Mouse (Mus musculus) hindbrain, embryonic 15.5 days (tissue): ENCODE measurements around the gene Ncln. TPM values are rescaled to one million over a fixed set of nuclear protein-coding genes. Genes with fewer than 3 reads are reported as not detected.
A peak's percentile ranks its signal among the peaks of the same experiment; 100 is the strongest.

Source experiments
- ATAC-seq: fragments of 200-750 bp; cut with Nextera tagmentation; 2 replicates; pipeline ENCODE4 v1.8.0; 2017; ENCODE audit warnings: low read depth, moderate number of reproducible peaks, moderate TSS enrichment; ENCODE audit not compliant: low FRiP score
- H3K27ac ChIP-seq: fragments of 300-500 bp; sonication (generic); replicated peaks from 2 replicates; pipeline ENCODE4 v1.5.1; 2015; ENCODE audit warnings: mild to moderate bottlenecking, inconsistent platforms
- H3K27me3 ChIP-seq: fragments of 300-500 bp; sonication (generic); 2 replicates; pipeline ENCODE4 v1.6.1; 2015; ENCODE audit warnings: control low read depth, inconsistent platforms
- H3K36me3 ChIP-seq: fragments of 300-500 bp; sonication (generic); 2 replicates; pipeline ENCODE4 v1.6.1; 2015; ENCODE audit warnings: control low read depth, inconsistent platforms
- H3K4me1 ChIP-seq: fragments of 300-500 bp; sonication (generic); replicated peaks from 2 replicates; pipeline ENCODE4 v1.6.1; 2015; ENCODE audit warnings: control low read depth, inconsistent platforms
- H3K4me2 ChIP-seq: fragments of 300-500 bp; sonication (generic); 2 replicates; pipeline ENCODE4 v1.6.1; 2015; ENCODE audit warnings: moderate library complexity, mild to moderate bottlenecking, inconsistent platforms
- H3K4me3 ChIP-seq: fragments of 300-500 bp; sonication (generic); 2 replicates; pipeline ENCODE4 v1.5.1; 2015; ENCODE audit warnings: mild to moderate bottlenecking, inconsistent platforms
- H3K9ac ChIP-seq: fragments of 300-500 bp; sonication (generic); 2 replicates; pipeline ENCODE4 v1.6.1; 2015; ENCODE audit warnings: inconsistent platforms
- H3K9me3 ChIP-seq: fragments of 300-500 bp; sonication (generic); 2 replicates; pipeline ENCODE4 v1.6.1; 2016; ENCODE audit warnings: control low read depth, inconsistent platforms
- WGBS: fragments of 180-500 bp; shearing (Covaris S2); methylation state at CpG from one replicate; pipeline ENCODE4 v1.1.7; 2015; 5-methylcytosine and 5-hydroxymethylcytosine counted together
- polyA plus RNA-seq: library from polyadenylated mRNA; unstranded; fragments of >200 nt; fragmentation: Nextera tagmentation; extraction: Ambion mirVana; gene quantifications from 2 replicates; pipeline ENCODE4 v1.2.1, GENCODE M21; 2015

Gene Ncln
- polyA plus RNA-seq, 1 experiment from 2014 or later, result 72.7 TPM

DNA sequence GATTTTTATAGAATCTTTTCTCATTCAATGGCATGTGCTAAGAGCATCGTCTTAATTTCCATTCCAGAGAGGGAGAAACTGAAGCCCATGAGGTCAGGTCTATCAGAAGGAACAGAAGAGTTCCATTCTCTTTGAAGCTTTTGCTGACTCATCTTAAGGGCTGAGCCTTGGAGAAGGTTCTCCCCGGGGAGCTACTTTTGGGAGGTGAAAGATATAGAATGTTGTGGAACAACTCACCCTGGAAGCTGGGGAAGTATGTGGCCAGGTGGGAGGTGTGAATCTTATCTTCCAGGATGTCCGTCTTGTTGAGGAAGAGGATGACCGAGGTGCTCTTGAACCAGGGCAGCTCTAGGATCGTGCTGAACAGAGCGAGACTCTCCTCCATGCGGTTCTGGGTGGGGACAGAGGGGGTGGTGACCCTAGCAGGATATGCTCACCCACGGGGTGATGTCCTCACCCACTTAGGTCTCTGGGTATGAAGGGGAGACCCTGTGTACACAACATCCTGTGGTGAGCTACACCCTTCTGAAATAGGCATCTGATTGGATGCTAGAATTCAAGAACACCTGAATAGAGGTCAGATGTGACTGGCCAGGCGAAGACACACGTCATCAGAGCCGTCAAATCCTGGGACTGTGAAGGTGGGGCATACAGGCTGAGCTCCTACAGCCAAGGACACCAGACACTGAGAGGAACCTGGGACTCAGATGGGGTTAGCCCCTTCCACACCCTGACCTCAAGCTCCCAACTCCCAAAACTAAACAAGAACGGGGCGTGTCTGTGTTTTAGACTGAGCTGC, 11.7 kb upstream of the Ncln start:
- Histone ChIP-seq H3K36me3 (no peaks in the 10 kb centered on the region), H3K27me3 (0 out of 2 replicates have a peak, but pooled peaks cover 6% of the 10 kb centered on the region), H3K9ac (no peak overlapping the region), H3K4me3 (no peak overlapping the region), H3K27ac (no peak overlapping the region), H3K4me2 (no peak overlapping the region), H3K4me1 (0 out of 2 replicates have a peak, but pooled peaks cover 2% of the 10 kb centered on the region), H3K9me3 (no peaks in the 10 kb centered on the region)
- ATAC-seq, result no peak
- 77% methylated on average over 13 of the region's 13 CpGs for WGBS

DNA sequence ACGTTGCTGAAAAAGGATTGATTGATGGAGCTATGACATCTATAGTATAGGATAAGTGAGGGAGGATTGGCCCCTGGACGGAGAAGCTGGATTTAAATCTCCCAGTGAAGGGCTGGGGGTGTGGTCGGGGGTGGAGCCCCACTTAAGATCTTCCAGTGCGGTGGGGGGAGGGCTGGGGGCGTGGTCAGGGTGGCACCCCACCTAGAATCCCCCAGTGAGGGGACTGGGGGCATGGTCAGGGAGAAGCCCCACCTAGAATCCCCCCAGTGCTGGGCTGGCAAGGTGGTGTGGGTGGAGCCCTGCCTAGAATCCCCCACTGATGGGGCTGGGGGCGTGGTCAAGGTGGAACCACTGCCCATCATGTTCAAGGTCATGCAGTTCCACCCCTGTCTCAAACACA, 10.9 kb upstream of the Ncln start:
- no peak for ATAC-seq
- no peak overlapping the region for H3K4me2 ChIP-seq
- H3K36me3 ChIP-seq, result no peaks in the 10 kb centered on the region
- no peaks in the 10 kb centered on the region for H3K9me3 ChIP-seq
- H3K27me3 ChIP-seq, result 0 out of 2 replicates have a peak, but pooled peaks cover 6% of the 10 kb centered on the region
- H3K9ac ChIP-seq, result no peak overlapping the region
- WGBS, result 34% methylated on average over 6 of the region's 6 CpGs
- H3K27ac ChIP-seq, result no peak overlapping the region
- H3K4me3 ChIP-seq, result no peak overlapping the region
- H3K4me1 ChIP-seq, result 0 out of 2 replicates have a peak, but pooled peaks cover 4% of the 10 kb centered on the region

GRCm38 (mm10) chr10:81505016-81505664, 8.9 kb upstream of the Ncln start:
- Histone ChIP-seq H3K9me3 (no peaks in the 10 kb centered on the region), H3K36me3 (no peaks in the 10 kb centered on the region)

GRCm38 (mm10) chr10:81502658-81503057, 6.5 kb upstream of the Ncln start:
- Histone ChIP-seq H3K36me3 (no peaks in the 10 kb centered on the region), H3K9me3 (no peaks in the 10 kb centered on the region), H3K27ac (no peak overlapping the region), H3K27me3 (0 out of 2 replicates have a peak, but pooled peaks cover 8% of the 10 kb centered on the region), H3K4me2 (peak overlapping the region; percentile 86), H3K9ac (peak overlapping the region; percentile 51), H3K4me1 (peaks cover 7% of the 10 kb centered on the region; the same call in 1 of the 2 replicates), H3K4me3 (peak overlapping the region; percentile 48)
- ATAC-seq, result 0 out of 2 replicates have a peak, but pooled peaks have one; percentile 13
- 6% methylated on average over 36 of the region's 36 CpGs for WGBS

More at GRCm38 (mm10) chr10:81505016-81505664, 8.9 kb upstream of the Ncln start:
- Histone ChIP-seq H3K4me2 (no peak overlapping the region), H3K27ac (no peak overlapping the region), H3K4me3 (no peak overlapping the region), H3K9ac (no peak overlapping the region), H3K4me1 (0 out of 2 replicates have a peak, but pooled peaks cover 4% of the 10 kb centered on the region), H3K27me3 (0 out of 2 replicates have a peak, but pooled peaks cover 8% of the 10 kb centered on the region)
- WGBS, result 78% methylated on average over 12 of the region's 15 CpGs
- ATAC-seq, result no peak

GRCm38 (mm10) chr10:81501863-81502262, 5.7 kb upstream of the Ncln start:
- peaks cover 13% of the 10 kb centered on the region for H3K4me1 ChIP-seq
- H3K9ac ChIP-seq, result no peak overlapping the region
- no peaks in the 10 kb centered on the region for H3K36me3 ChIP-seq
- H3K9me3 ChIP-seq, result no peaks in the 10 kb centered on the region
- WGBS, result 88% methylated on average over 5 of the region's 5 CpGs
- H3K27me3 ChIP-seq, result 0 out of 2 replicates have a peak, but pooled peaks cover 8% of the 10 kb centered on the region
- H3K4me3 ChIP-seq, result no peak overlapping the region
- ATAC-seq, result no peak
- H3K27ac ChIP-seq, result no peak overlapping the region
- no peak overlapping the region for H3K4me2 ChIP-seq

DNA sequence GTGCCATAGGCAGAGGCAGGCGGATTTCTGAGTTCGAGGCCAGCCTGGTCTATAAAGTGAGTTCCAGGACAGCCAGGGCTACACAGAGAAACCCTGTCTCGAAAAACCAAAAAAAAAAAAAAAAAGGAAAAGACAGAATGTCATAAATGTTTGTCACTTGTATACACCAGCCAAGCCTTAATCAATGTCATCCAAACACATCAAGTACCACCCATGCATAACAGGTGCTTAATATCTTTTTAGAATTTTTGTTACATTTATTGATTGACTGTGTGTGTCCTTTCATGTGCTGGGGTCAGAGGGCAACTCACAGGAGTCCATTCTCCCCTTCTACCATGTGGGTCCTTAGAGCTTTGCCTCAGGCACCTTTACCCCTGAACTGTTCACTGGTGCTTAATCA, 3.8 kb upstream of the Ncln start, which contains the start of gene S1pr4:
S1pr4 (minus strand) TSS at position 101 of the 400 bp plus-strand sequence.
- Histone ChIP-seq H3K9ac (no peak within 1 kb of the TSS), H3K27ac (no peak within 1 kb of the TSS), H3K4me1 (peaks cover 20% of the 10 kb centered on the region), H3K4me3 (no peak within 1 kb of the TSS), H3K9me3 (no peaks in the 10 kb centered on the region), H3K36me3 (no peaks in the 10 kb centered on the region), H3K27me3 (0 out of 2 replicates have a peak, but pooled peaks cover 8% of the 10 kb centered on the region), H3K4me2 (no peak within 1 kb of the TSS)
- 93% methylated on average over 3 of the region's 3 CpGs for WGBS
- ATAC-seq, result no peak

- 77% methylated on average over 23 of the region's 23 CpGs for WGBS
- no peak for ATAC-seq
- Histone ChIP-seq H3K9ac (no peak overlapping the region), H3K36me3 (no peaks in the 10 kb centered on the region), H3K4me2 (no peak overlapping the region), H3K27me3 (0 out of 2 replicates have a peak, but pooled peaks cover 8% of the 10 kb centered on the region), H3K9me3 (no peaks in the 10 kb centered on the region), H3K27ac (no peak overlapping the region), H3K4me1 (peaks cover 26% of the 10 kb centered on the region), H3K4me3 (no peak overlapping the region)
Observed at GRCm38 (mm10) chr10:81499250-81499901, 3.2 kb upstream of the Ncln start.

DNA sequence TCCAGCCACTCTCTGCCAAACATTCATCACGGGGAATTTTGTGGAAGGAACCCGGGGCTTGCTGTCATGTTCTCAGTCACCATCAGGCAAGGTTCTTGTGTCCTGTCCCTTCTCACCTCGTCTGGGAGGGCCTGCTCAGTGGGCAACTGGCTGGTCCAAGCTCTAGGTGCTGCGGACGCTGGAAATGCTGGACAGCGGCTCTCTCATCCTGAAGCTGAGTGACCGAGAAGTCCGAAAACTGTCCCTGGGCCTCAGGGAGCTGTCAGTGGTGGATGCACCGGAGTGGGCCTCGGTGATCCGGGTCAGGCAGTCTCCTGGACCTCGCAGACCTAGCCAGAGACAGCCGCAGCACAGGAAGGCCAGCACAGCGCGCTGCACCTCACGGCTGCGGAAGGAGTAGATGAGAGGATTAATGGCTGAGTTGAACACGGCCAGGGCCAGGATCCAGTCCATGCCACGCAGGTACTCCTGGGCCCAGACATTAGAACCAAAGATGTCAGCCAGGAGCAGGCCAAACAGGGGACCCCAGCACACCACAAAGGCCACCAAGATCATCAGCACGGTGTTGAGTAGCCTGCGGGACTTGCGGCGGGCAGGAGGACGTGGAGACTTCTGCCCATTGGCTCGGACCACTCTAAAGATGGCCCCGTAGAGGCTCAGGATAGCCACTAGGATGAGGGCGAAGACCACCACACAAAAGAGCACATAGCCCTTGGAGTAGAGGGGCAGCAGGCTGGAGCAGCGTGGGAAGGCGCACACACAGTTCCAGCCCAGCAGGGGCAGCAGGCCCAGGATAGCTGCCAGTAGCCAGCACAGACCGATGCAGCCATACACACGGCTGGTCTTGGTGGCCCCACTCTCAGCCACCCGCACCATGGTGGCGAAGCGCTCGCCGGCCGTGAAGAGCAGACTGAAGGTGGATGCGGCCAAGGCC, 2.4 kb upstream of the Ncln start:
- WGBS, result 87% methylated on average over 38 of the region's 38 CpGs
- no peak overlapping the region for H3K9ac ChIP-seq
- no peak overlapping the region for H3K4me2 ChIP-seq
- H3K4me3 ChIP-seq, result no peak overlapping the region
- H3K4me1 ChIP-seq, result peaks cover 30% of the 10 kb centered on the region
- ATAC-seq, result no peak
- no peaks in the 10 kb centered on the region for H3K9me3 ChIP-seq
- no peaks in the 10 kb centered on the region for H3K36me3 ChIP-seq
- 0 out of 2 replicates have a peak, but pooled peaks cover 3% of the 10 kb centered on the region for H3K27me3 ChIP-seq
- H3K27ac ChIP-seq, result no peak overlapping the region

DNA sequence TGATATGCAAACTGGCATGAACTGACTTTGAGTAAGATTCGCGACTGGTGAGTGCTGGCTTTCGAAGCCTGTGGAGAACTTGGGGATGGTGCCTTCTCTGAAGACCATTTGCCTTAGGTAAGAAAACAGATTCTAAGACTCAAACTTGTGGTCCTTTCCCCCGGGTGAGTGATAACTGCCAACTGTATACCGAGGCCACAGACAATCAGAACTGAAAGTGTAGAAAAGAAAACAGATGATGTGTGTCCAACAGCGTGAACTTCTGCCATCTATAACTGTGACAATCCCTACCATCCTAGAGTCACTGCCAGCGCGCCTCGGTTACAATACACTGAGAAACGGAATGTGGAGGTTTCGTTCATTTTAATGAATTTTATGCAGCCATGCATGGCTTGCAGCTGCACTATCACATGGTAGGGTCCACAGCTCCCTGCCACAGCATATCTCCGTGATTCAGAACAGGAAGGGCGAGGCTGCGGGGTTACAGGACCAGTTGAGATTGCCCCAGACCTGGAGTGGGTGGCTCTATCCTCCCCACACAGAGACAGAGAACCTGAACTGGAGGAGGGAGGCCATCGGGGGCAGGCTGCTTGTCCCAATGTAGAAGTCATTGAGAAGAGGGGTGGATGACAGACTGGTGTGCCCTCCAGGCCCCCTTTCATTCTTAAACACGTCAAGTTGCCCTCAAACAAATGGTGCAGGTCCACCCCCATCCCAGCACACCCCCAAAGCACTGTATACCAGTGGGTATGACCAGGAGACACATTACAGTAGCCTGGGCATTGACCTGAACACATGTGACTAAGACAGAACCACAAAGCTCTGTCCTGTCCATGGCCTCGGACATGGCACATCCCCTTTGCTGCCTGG, 1.4 kb upstream of the Ncln start:
- WGBS, result 84% methylated on average over 17 of the region's 17 CpGs
- Histone ChIP-seq H3K4me3 (peak overlapping the region; percentile 81), H3K4me2 (peak overlapping the region; percentile 99), H3K27me3 (0 out of 2 replicates have a peak, but pooled peaks cover 2% of the 10 kb centered on the region), H3K4me1 (peaks cover 26% of the 10 kb centered on the region), H3K9ac (peak overlapping the region; percentile 51; the same call in 1 of the 2 replicates), H3K27ac (peak overlapping the region; percentile 87), H3K36me3 (peaks cover 5% of the 10 kb centered on the region), H3K9me3 (no peaks in the 10 kb centered on the region)
- ATAC-seq, result no peak

DNA sequence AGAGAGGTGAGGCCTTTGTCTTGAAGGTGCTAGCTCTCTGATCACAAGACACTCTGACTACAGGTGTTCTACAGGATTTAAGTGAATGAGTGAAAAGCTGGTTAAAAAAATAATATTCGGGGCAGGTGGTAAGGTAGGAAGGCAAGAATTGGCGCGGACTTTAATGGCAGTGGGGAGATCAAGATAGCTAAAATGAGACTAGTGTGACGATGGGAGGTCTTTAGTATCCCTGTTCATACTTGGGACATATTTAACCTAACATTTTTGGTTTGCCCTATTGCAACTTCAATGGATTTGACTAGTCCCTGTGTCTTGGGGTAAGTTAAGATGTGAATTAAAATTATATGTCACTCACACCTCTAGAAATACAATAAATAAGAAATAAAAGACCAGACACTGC, 777 bp upstream of the Ncln start:
- peak overlapping the region; percentile 81 for H3K4me3 ChIP-seq
- peaks cover 7% of the 10 kb centered on the region for H3K36me3 ChIP-seq
- H3K9me3 ChIP-seq, result no peaks in the 10 kb centered on the region
- peak overlapping the region; percentile 87 for H3K27ac ChIP-seq
- H3K4me1 ChIP-seq, result peaks cover 26% of the 10 kb centered on the region
- H3K4me2 ChIP-seq, result peak overlapping the region; percentile 99
- no peak for ATAC-seq
- peak overlapping the region; percentile 51 for H3K9ac ChIP-seq
- H3K27me3 ChIP-seq, result 0 out of 2 replicates have a peak, but pooled peaks cover 2% of the 10 kb centered on the region
- WGBS, result 30% methylated on average over 4 of the region's 4 CpGs
